Mouse (Mus musculus) bone marrow macrophage, adult 2 months (primary cell): ENCODE results near the gene Myh9.

ENCODE experiments used
- CTCF ChIP-seq: IDR thresholded peaks from 2 replicates; pipeline ENCODE4 v1.5.1; 2012; ENCODE audit warnings: low read depth, mild to moderate bottlenecking, low read length, moderate library complexity
- POLR2A ChIP-seq: IDR thresholded peaks from 2 replicates; pipeline ENCODE4 v1.6.1; 2012; ENCODE audit warnings: mild to moderate bottlenecking, low read depth, low read length, borderline replicate concordance

DNA sequence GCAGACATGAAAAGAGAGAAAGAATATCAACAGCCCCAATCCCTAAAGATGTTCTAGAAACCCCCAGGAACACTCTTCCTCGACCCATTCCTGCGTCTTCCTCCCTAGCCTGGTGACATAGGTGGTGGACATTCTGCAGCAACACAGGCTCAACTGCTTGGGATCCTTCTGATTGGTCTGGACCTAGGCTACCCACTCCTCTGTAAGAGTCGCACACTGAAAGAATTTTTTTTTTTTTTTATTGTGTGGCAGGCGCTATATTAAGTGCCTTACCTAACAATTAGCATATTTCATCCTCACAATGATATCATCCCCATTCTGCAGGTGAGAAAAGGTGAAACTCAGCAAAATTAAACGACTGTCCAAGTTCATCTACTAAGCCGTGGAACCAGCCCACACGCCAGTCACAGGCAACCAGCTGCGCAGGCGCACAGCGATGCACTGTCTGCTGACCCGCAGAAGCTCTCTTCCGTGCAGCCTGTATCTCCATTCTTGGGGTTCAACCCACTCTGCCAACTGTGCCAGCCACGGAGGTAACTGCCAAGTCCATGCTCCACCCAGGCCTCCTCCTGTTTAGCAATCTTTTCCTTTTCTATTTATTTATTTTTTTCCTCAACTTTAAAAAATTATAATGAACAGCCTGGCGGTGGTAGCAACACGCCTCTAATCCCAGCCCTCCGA is 3.1 kb upstream of the Myh9 start:
- TF ChIP-seq POLR2A (no peak), CTCF (no peak)
